Mouse (Mus musculus): Measurements from ENCODE around the gene Atp6v0d1.

Gene Atp6v0d1

GRCm38 (mm10) chr8:105537011-105537677 lies 28.7 kb downstream of the Atp6v0d1 start:
- no peak for DNase-seq (ENCODE audit: low spot score in 2 of 2)

- DNase-seq (ENCODE audit: low spot score in 2 of 2): no peak
Observed at GRCm38 (mm10) chr8:105536546-105536945, 29.3 kb downstream of the Atp6v0d1 start.

- DNase-seq (ENCODE audit: low spot score in 2 of 2): peak; percentile 82 to 91
Observed at GRCm38 (mm10) chr8:105533892-105534329, 31.9 kb downstream of the Atp6v0d1 start.

- DNase-seq (ENCODE audit: low spot score in 2 of 2): no peak
Observed at GRCm38 (mm10) chr8:105533439-105533838, 32.4 kb downstream of the Atp6v0d1 start.

- peak; percentile 76 to 90 for DNase-seq (ENCODE audit: low spot score in 2 of 2)
Observed at GRCm38 (mm10) chr8:105531774-105532173, 34.1 kb downstream of the Atp6v0d1 start.

- DNase-seq (ENCODE audit: low spot score in 2 of 2): no peak
Observed at GRCm38 (mm10) chr8:105529271-105529670, 36.6 kb downstream of the Atp6v0d1 start.

- DNase-seq (ENCODE audit: low spot score in 2 of 2): no peak
Observed at GRCm38 (mm10) chr8:105528206-105528605, 37.6 kb downstream of the Atp6v0d1 start.

GRCm38 (mm10) chr8:105527110-105527509 lies 38.7 kb downstream of the Atp6v0d1 start:
- DNase-seq (ENCODE audit: low spot score in 2 of 2): no peak

GRCm38 (mm10) chr8:105522890-105523289 lies 43.0 kb downstream of the Atp6v0d1 start:
- no peak for DNase-seq (ENCODE audit: low spot score in 2 of 2)

GRCm38 (mm10) chr8:105521995-105522769 lies 43.7 kb downstream of the Atp6v0d1 start:
- DNase-seq (ENCODE audit: low spot score in 2 of 2): no peak

GRCm38 (mm10) chr8:105521061-105521460 lies 44.8 kb downstream of the Atp6v0d1 start:
- DNase-seq (ENCODE audit: low spot score in 2 of 2): no peak

- no peak for DNase-seq (ENCODE audit: low spot score in 2 of 2)
Observed at GRCm38 (mm10) chr8:105520521-105520920, 45.3 kb downstream of the Atp6v0d1 start.

- no peak for DNase-seq (ENCODE audit: low spot score in 2 of 2)
Observed at GRCm38 (mm10) chr8:105519591-105519990, 46.3 kb downstream of the Atp6v0d1 start.

GRCm38 (mm10) chr8:105518436-105519313 lies 47.2 kb downstream of the Atp6v0d1 start, which contains the start of gene Hsd11b2:
Gene Hsd11b2, plus strand, starts transcription at chr8:105518755.
- peak; percentile 39 to 73 for DNase-seq (ENCODE audit: low spot score in 2 of 2)

GRCm38 (mm10) chr8:105517346-105517745 lies 48.5 kb downstream of the Atp6v0d1 start:
- DNase-seq (ENCODE audit: low spot score in 2 of 2): no peak

- DNase-seq (ENCODE audit: low spot score in 2 of 2): peak; percentile 71 to 89
Observed at GRCm38 (mm10) chr8:105516018-105516645, 49.7 kb downstream of the Atp6v0d1 start.

GRCm38 (mm10) chr8:105514656-105515055 lies 51.2 kb downstream of the Atp6v0d1 start:
- no peak for DNase-seq (ENCODE audit: low spot score in 2 of 2)

GRCm38 (mm10) chr8:105514194-105514593 lies 51.7 kb downstream of the Atp6v0d1 start:
- no peak for DNase-seq (ENCODE audit: low spot score in 2 of 2)

- peak in 1 of 2 experiments; percentile 51 for DNase-seq (ENCODE audit: low spot score in 2 of 2)
Observed at GRCm38 (mm10) chr8:105509997-105510735, 55.7 kb downstream of the Atp6v0d1 start.

GRCm38 (mm10) chr8:105508758-105509157 lies 57.1 kb downstream of the Atp6v0d1 start:
- no peak for DNase-seq (ENCODE audit: low spot score in 2 of 2)

GRCm38 (mm10) chr8:105506977-105507376 lies 58.9 kb downstream of the Atp6v0d1 start:
- DNase-seq (ENCODE audit: low spot score in 2 of 2): peak in 1 of 2 experiments; percentile 50

All from spleen, postnatal 4 days (tissue).